Mouse (Mus musculus) thymus, adult 2 months (tissue): Measurements from ENCODE around the gene Foxs1.

Experiments used
- CTCF ChIP-seq: fragments of 200-500 bp; IDR thresholded peaks from 2 replicates; pipeline ENCODE4 v1.5.1; 2012; ENCODE audit warnings: mild to moderate bottlenecking, control low read depth, low read length, moderate library complexity, borderline replicate concordance; ENCODE audit not compliant: control insufficient read depth, poor library complexity, insufficient read depth; ENCODE audit errors: extremely low read depth
- POLR2A ChIP-seq: fragments of 200-500 bp; IDR thresholded peaks from 2 replicates; pipeline ENCODE4 v1.6.1; 2012; ENCODE audit warnings: mild to moderate bottlenecking, low read length, control low read depth, moderate library complexity; ENCODE audit not compliant: control insufficient read depth, poor library complexity, insufficient read depth; ENCODE audit errors: extremely low read depth

DNA sequence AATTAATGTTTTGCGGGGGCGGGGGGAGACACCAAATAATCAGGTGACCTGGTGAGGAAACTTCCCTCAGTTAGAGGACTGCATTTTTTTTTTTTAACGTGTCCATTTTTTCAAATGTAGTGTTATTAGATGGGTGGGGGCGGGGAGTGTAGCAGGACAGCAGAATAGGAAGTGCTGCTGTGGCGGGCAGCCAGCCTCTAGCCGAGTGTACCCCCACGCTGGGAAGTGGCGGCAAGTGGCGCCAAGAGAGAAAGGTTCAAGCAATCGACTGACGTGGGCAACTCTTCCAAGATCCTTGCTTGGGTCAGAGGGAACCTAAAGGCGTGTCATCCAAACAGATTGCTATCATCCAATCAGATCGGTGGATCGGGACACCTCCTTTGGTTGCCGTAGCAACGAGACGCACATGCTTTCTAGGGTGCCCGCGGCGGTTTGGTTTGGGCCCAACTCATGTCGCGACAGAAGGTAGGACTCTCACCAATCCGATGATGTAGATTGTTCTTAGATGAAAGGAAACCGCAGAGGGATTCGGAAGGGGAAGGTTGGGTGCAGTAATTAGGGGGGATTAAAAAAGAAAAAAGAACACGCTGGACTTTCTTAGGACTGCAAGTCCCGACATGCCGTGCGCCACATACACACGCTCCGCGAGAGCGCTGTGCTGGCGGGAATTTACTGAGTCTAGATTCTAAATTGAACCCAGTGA lies 29.2 kb upstream of the Foxs1 start, which contains the start of gene Ttll9:
- TF ChIP-seq POLR2A (no peak), CTCF (no peak)
